Mouse (Mus musculus) splenic B cell, adult 2 months (primary cell): ENCODE measurements at regions not wholly inside any gene's neighbourhood (a gene's known extent, or its start where the extent isn't known, plus 50 kb on each side); places are given as distances from the start of the nearest gene placed in this dataset.
"Not testable (repeated sequence)": the region's sequence is repeated elsewhere in the genome, so short reads cannot be mapped to it uniquely, and the experiment has no call there.

ENCODE experiments used
- DNase-seq: peaks from one replicate; pipeline ENCODE4 v3.0.0-alpha.2; 2011; ENCODE audit warnings: low read depth, low spot score
- H3K27me3 ChIP-seq: 2 replicates; pipeline ENCODE4 v1.6.1; 2012; ENCODE audit warnings: mild to moderate bottlenecking, low read length, moderate library complexity, mixed read lengths; ENCODE audit not compliant: control insufficient read depth, poor library complexity, insufficient read depth, severe bottlenecking
- H3K36me3 ChIP-seq: 2 replicates; pipeline ENCODE4 v1.6.1; 2012; ENCODE audit warnings: mild to moderate bottlenecking, low read length, moderate library complexity, mixed read lengths; ENCODE audit not compliant: control insufficient read depth, poor library complexity, insufficient read depth, severe bottlenecking

GRCm38 (mm10) chr13:89375526-89376474 is 163.8 kb upstream of the Hapln1 start:
- Histone ChIP-seq H3K27me3 (no peaks in the 10 kb centered on the region), H3K36me3 (no peaks in the 10 kb centered on the region)
- DNase-seq, result no peak

- Histone ChIP-seq H3K36me3 (no peaks in the 10 kb centered on the region), H3K27me3 (no peaks in the 10 kb centered on the region)
- DNase-seq, result no peak
These were observed 161.2 kb upstream of the Hapln1 start for GRCm38 (mm10) chr13:89378365-89378764.

GRCm38 (mm10) chr13:89383619-89384190 is 155.9 kb upstream of the Hapln1 start:
- peak; percentile 1 for DNase-seq
- H3K27me3 ChIP-seq, result not testable (repeated sequence)

GRCm38 (mm10) chr13:89384598-89385145 is 154.9 kb upstream of the Hapln1 start:
- peak; percentile 27 for DNase-seq

More at GRCm38 (mm10) chr13:89383619-89384190, 155.9 kb upstream of the Hapln1 start:
- not testable (repeated sequence) for H3K36me3 ChIP-seq

GRCm38 (mm10) chr13:89387416-89387815 is 152.2 kb upstream of the Hapln1 start:
- Histone ChIP-seq H3K36me3 (no peaks in the 10 kb centered on the region), H3K27me3 (no peaks in the 10 kb centered on the region)
- no peak for DNase-seq

More at GRCm38 (mm10) chr13:89384598-89385145, 154.9 kb upstream of the Hapln1 start:
- Histone ChIP-seq H3K36me3 (no peaks in the 10 kb centered on the region), H3K27me3 (no peaks in the 10 kb centered on the region)

DNA sequence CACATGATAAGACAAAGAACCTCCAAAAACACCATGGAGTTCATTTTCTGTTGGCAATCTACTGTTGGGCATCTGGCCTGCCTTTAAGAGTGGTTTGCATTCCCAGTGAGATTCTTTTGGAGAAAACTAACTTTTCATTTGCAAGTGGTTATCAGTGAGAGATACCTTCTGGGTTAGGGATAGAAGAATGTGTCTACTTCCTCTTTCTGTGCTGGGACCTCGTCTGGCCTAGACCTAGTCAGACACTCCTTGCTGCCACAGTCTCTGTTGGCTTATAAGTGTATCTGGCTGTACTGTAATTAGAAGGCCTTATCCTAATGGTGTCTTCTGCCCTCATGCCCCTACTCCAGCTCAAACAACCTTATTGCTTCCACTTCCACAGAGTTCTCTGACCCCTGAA is 150.4 kb upstream of the Hapln1 start:
- no peak for DNase-seq
- Histone ChIP-seq H3K36me3 (no peaks in the 10 kb centered on the region), H3K27me3 (no peaks in the 10 kb centered on the region)

- H3K27me3 ChIP-seq, result no peaks in the 10 kb centered on the region
- no peak for DNase-seq
- H3K36me3 ChIP-seq, result no peaks in the 10 kb centered on the region
These were observed 144.8 kb upstream of the Hapln1 start for GRCm38 (mm10) chr13:89394717-89395344.

DNA sequence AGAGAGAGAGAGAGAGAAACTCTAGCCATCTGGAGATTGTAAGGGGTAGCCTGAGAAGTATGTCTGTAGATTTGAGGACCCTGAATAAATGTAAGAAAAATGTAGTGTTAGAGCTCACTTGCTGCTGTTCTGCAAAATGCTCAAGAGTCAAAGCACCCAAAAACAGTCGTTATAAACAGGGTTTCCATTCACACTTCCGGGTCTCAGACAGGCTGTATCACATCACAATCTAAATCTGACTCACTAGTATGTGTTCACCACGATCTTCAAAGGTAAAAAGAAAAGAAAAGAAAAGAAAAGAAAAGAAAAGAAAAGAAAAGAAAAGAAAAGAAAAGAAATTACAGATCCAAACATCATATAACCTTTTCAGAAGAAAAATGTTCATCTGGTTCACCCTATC is 143.7 kb upstream of the Hapln1 start:
- DNase-seq, result no peak
- no peaks in the 10 kb centered on the region for H3K36me3 ChIP-seq
- no peaks in the 10 kb centered on the region for H3K27me3 ChIP-seq

GRCm38 (mm10) chr13:89401084-89401671 is 138.4 kb upstream of the Hapln1 start:
- no peaks in the 10 kb centered on the region for H3K27me3 ChIP-seq
- no peak for DNase-seq
- no peaks in the 10 kb centered on the region for H3K36me3 ChIP-seq

DNA sequence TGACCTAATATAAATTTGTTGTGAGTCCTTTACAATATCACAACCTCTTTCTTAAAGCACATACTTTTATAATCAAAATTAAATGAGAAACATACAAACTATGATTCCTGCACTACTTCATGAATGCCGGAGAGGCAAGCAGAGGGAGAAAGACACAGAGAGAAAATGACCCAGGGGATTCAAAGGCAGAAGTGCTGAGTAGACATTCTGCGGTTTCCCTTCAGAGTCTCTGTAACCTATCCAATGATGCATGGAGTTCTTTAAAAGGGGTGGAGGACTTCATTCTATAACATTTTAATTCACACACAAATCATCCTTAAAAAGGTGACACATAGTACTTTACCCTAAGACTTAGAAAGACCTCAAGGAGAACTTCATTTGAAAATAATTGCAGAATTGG is 129.1 kb upstream of the Hapln1 start:
- Histone ChIP-seq H3K27me3 (no peaks in the 10 kb centered on the region), H3K36me3 (no peaks in the 10 kb centered on the region)
- no peak for DNase-seq

DNA sequence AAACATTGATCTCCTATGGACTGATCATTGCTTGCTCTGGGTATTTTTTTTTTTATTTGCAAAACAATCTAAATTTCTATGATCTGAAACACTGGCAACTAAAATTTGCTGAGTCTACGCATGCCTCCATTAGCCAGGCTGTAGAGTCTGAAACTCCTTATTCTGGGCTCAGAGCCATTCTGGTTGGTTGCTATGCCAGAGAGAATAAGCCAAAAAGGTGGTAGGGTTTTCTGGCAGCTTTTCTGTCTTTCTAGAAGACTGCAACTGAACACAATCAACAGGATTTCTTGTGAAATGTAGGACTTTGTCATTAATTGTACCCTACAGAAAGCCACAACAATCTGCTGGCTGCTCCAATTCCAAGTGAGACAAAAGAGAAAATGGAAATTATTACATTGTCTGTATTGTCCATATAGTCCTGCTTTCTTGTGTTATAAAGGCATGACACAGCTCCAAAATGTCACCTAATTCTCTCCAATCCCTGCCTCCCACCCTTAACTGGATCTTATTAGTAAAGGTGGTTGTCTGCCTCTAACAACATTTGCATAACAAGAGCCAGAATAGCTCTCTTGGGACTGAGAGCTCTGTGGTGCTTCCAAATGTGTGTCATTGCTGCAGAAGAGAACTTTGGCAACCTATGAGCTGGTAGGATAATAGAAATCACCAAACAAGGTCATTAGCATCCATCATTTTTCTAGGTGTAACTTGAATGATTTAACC is 126.7 kb upstream of the Hapln1 start:
- Histone ChIP-seq H3K27me3 (no peaks in the 10 kb centered on the region), H3K36me3 (no peaks in the 10 kb centered on the region)
- no peak for DNase-seq

- no peak for DNase-seq
- Histone ChIP-seq H3K36me3 (no peaks in the 10 kb centered on the region), H3K27me3 (no peaks in the 10 kb centered on the region)
These were observed 120.8 kb upstream of the Hapln1 start for GRCm38 (mm10) chr13:89418804-89419203.

DNA sequence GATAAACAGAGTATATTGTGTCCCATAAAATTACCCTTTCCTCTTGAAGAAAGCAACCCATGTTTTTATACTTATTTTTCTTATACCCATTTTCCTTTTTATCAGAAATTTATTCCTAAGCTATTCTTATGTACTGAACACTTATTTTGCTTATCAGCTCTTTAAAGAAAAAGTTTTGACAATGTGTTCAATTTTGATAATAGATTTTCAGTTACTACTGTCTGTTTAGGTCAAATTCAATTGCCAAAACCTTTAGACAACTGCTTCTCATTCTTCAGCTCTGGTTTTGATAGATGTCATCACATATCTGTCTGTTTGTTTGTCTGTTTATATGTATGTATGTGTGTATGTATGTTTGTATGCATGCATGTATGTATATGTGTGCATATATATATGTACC is 117.8 kb upstream of the Hapln1 start:
- no peaks in the 10 kb centered on the region for H3K36me3 ChIP-seq
- DNase-seq, result no peak

DNA sequence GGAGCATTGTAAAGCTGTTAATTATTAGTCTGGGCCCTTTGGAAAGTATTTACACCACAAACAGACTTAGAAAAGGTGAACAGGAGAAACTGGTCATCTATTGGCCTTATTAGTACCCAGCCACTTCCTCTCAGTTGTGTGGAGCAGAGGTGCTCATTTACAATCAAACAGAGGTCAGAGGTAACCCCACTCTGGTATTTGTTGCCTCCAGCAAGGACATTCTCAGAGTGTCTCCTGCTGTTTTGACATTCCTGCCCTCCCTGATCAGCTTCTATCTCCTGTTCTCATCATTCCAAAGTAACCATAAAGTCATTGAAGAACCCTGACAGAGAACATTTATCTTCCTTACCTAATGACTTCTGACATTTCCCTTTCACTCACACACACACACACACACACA is 116.1 kb upstream of the Hapln1 start:
- DNase-seq, result no peak
- Histone ChIP-seq H3K36me3 (no peaks in the 10 kb centered on the region), H3K27me3 (no peaks in the 10 kb centered on the region)

More for the DNA sequence above, 117.8 kb upstream of the Hapln1 start:
- H3K27me3 ChIP-seq, result no peaks in the 10 kb centered on the region
